Mouse (Mus musculus): ENCODE results near the gene Unc13d.

DNA sequence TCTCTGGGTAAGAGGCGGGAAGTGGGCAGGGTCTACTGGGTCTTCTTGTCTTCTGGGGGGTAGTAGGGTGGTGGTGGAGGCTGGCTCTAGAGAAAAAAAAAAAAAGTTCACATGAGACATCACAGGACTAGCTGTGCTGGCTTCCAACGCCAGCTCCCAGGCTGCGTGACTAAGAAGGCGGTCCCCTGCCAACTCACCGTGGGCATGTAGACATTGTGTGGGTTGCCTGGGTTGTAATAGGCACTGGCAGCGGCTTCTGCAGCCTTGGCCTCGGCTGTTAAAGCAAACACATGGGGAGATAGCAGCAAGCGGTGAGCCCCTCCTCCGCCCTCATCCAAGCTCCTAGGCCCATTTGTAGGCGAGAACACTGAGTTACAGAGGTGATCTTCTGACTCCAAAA lies 1.8 kb upstream of the Unc13d start:
- TF ChIP-seq CTCF (conservative IDR thresholded peaks at IDR 0.05; ENCODE audit: insufficient read depth, insufficient read length, low read depth, low read length), result no peak
- TF ChIP-seq POLR2A (IDR thresholded peaks at IDR 0.05; ENCODE audit: low read depth, low read length), result no peak
